Mouse (Mus musculus) CD4-positive helper T cell, adult 2 months (primary cell): ENCODE results near the gene Nfasc.

ENCODE experiments used
- DNase-seq: peaks from one replicate; pipeline ENCODE4 v3.0.0-alpha.2; 2012; ENCODE audit warnings: low read depth, missing footprints, low spot score

Gene Nfasc

GRCm38 (mm10) chr1:132540701-132541100, 200.9 kb downstream of the Nfasc start:
- DNase-seq = no peak

DNA sequence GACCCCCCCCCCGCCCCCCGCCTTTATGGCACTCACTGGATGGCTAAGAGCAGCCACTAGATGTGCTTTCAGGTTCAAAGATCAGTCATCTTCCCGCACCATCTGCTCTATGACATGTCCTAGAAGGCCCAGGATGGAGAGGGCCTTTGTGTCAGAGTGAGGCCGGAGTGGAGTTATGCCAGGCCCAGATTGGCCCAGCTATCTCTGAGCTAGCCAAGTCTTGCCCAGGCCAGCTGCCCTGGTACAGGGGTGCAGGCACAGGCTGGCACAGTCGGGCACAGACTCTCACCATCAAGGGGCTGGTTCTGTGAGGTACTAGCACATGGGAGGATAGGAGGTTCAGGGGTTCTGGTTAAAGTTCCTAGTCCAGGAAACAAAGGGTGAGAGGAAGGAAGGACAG, 203.9 kb downstream of the Nfasc start:
- no peak for DNase-seq

DNA sequence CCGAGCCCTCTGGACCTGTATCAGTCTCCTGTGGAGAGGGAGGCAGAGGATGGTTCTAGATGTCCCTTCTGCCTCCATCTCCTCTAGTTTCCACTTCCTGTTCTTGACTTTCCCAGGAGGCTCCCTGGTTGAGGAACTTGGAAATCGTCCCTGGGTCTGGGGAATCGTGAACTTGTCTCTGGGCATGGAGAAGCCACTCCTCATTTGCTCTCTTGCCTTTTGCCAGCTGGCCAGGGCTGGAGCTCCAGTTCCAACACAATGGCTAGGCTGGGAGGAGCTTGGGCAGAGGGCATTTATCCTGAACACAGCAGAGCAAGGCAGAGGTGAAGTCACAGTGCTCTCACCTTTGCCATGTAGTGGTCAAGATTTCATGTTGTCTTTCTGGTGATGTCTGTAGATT, 205.2 kb downstream of the Nfasc start:
- no peak for DNase-seq

DNA sequence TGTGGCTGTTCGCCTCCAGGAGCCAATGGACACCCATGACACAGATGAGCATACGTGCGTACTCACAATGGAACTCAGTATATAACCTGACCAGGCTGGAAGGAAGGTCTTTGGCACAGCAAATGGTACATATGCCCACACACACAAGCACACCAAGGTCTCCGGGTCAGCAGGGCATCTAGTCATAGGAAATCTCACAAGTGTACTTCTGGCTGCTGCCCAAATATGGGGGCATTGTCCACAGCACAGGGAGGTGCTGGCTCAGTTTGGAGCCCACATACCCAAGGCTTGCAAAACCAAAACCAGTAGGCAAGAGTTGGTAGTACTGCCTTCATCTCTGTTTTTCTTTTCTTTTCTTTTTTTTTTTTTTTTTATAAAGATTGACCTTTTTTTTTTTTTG, 206.1 kb downstream of the Nfasc start:
- no peak for DNase-seq

- no peak for DNase-seq
Observed at GRCm38 (mm10) chr1:132533840-132534239, 207.8 kb downstream of the Nfasc start.

- no peak for DNase-seq
Observed at GRCm38 (mm10) chr1:132532521-132532920, 209.1 kb downstream of the Nfasc start.

DNA sequence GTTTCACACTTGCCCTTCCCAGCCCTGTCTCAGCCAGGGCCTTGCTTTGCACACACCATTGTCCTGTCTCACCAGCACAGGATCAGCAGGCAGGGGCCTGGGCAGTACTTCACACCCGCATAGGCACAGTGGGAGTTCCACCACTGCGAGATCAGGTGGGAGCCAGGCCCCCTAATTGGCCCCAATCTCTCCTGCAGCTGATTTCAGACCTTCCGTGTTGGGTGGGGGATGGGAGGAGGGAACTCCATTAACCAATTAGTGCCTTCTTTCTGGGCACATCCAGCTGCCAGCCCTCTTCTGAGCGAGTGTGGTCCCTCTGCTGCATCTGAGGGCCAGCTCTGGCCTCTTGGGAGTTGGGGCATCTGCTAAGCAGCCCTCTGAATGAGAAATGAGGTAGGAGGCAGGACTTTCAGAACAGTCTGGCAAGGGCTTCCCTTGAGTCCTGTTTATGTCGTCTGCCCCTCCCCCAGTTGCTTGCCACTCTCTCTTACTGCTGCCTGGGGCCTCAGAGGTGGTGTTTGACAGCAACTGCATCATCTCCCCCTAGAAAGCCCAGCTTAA, 210.9 kb downstream of the Nfasc start:
- DNase-seq = no peak

- no peak for DNase-seq
Observed at GRCm38 (mm10) chr1:132528647-132529334, 212.8 kb downstream of the Nfasc start.

DNA sequence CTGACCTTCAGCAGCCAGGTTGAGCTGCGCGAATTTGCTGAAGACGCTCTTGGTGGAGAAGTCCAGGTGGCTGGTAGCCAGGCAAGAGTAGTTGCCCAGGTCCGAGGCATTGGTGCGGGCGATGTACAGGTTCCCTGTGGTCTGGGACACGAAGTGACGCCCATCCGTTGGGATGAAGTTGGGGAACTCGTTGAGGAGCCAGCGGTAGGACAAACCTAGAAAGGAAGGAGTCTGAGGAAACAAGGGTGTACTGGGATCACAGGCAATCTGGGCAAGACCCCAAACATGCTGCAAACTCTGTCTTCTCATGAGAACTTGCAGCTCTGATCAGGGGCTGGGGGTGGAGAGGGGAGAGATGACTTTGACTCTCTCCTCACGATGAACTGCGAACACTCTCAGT, 213.5 kb downstream of the Nfasc start:
- no peak for DNase-seq

DNA sequence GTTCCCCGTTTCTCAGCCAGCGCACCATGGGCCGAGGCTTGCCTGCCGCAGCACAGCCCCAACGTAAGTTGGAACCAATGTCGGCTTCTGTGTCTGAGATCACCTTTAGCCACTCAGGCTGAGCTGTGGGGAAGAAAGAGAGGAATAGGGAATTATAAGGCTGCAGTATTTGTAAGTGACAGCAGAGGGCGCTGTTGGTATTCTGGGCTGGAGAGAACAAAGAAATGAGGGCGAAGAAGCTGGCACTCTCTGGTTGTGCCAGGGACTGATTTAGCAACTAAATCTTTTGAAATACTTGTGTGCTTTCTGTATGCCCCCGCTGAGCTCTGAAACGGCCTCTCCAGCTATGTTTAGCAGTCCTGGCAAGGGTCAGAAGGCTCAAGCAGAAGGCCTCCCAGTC, 215.8 kb downstream of the Nfasc start:
- peak; percentile 35 for DNase-seq

GRCm38 (mm10) chr1:132523920-132524319, 217.7 kb downstream of the Nfasc start:
- peak; percentile 40 for DNase-seq

- DNase-seq = no peak
Observed at GRCm38 (mm10) chr1:132523048-132523447, 218.5 kb downstream of the Nfasc start.

DNA sequence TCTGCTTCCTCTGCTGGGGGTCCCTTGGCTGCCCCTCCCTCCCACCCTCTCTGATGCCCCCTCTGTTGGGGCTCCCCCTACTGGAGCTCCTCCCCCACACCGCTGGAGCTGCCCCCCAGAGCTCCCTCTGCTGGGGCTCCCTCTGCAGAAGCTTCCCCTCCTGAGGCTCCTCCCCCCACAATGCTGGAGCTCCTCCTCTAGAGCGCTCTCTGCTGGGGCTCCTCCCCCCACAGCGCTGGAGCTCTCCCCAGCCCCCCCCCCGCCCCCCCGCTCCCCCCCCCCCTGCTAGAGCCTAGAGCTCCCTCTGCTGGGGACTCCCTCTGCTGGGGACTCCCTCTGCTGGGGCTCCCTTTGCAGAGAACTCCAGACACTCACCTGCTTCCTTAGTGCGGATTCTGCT, 220.8 kb downstream of the Nfasc start:
- DNase-seq = peak; percentile 46

DNA sequence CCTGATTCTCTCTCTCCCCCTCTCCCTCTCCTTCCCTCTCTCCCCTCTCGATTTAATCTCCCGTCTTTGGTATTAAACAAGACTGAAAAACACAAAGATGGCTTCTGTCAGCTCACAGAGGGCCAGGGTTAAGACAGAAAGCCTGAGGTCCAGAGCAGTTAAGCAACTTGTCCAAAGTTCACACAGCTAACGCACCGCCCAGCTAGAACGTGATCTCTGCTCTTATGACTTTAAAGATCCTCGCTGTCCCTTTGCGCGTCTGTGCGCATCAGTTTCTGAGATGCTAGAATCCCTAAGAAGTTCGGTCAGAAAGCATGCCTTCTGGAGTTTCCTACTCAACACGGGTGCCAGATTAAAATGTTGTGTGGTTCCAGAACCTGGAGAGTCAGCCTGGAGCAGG, 221.9 kb downstream of the Nfasc start:
- DNase-seq = no peak

- DNase-seq = no peak
Observed at GRCm38 (mm10) chr1:132518621-132519020, 223.0 kb downstream of the Nfasc start.

DNA sequence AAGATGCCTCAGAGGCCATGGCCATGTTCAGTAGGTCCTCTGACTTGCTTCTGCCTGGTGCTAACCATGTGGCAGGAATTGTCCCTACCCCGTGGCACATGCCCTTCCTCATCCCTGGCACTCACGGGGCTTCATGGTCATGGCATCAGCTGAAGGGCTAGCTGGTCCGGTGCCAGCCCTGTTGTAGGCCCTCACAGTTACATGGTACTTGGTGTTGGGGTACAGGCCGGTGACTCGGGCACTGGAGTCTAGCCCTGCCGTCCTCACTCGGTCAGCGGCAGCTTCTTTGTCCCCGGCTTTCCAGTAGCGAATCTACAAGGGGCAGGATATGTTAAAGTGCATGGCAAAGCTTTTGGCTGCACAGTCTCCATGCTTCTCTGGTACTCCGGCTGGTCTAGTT, 224.8 kb downstream of the Nfasc start:
- DNase-seq = no peak

GRCm38 (mm10) chr1:132515339-132515738, 226.3 kb downstream of the Nfasc start:
- no peak for DNase-seq
